Mouse (Mus musculus) intestine, postnatal 0 days (tissue): ENCODE results near the gene Fggy. TPM values are rescaled to one million over a fixed set of nuclear protein-coding genes. Genes with fewer than 3 reads are reported as not detected.

Source experiments
- ATAC-seq: fragments of 200-750 bp; cut with Nextera tagmentation; 2 replicates; pipeline ENCODE4 v1.8.0; 2017; ENCODE audit warnings: mild to moderate bottlenecking, moderate TSS enrichment, moderate library complexity
- H3K27ac ChIP-seq: fragments of 300-500 bp; sonication (generic); 2 replicates; pipeline ENCODE4 v1.5.1; 2014; ENCODE audit warnings: mild to moderate bottlenecking, low read depth, low read length, moderate library complexity
- H3K27me3 ChIP-seq: fragments of 300-500 bp; sonication (generic); replicated peaks from 2 replicates; pipeline ENCODE4 v1.6.1; 2014; ENCODE audit warnings: low read length, mixed read lengths; ENCODE audit not compliant: control insufficient read depth, insufficient read depth
- H3K36me3 ChIP-seq: fragments of 300-500 bp; sonication (generic); 2 replicates; pipeline ENCODE4 v1.6.1; 2014; ENCODE audit warnings: mild to moderate bottlenecking, moderate library complexity; ENCODE audit not compliant: control insufficient read depth, insufficient read depth
- H3K4me1 ChIP-seq: fragments of 300-500 bp; sonication (generic); replicated peaks from 2 replicates; pipeline ENCODE4 v1.6.1; 2014; ENCODE audit warnings: antibody characterized with exemption, low read length, mixed read lengths; ENCODE audit not compliant: control insufficient read depth, insufficient read depth
- H3K4me2 ChIP-seq: fragments of 300-500 bp; sonication (generic); replicated peaks from 2 replicates; pipeline ENCODE4 v1.6.1; 2014; ENCODE audit warnings: low read depth, mild to moderate bottlenecking, moderate library complexity
- H3K4me3 ChIP-seq: fragments of 300-500 bp; sonication (generic); 2 replicates; pipeline ENCODE4 v1.5.1; 2014; ENCODE audit warnings: low read depth, low read length
- H3K9ac ChIP-seq: fragments of 300-500 bp; sonication (generic); 2 replicates; pipeline ENCODE4 v1.6.1; 2014; ENCODE audit warnings: mild to moderate bottlenecking, low read depth, low read length
- H3K9me3 ChIP-seq: fragments of 300-500 bp; sonication (generic); 2 replicates; pipeline ENCODE4 v1.6.1; 2016; ENCODE audit warnings: mixed run types; ENCODE audit not compliant: control insufficient read depth
- CTCF ChIP-seq: sonication (generic); IDR thresholded peaks from 2 replicates; pipeline ENCODE4 v1.5.1; 2016; ENCODE audit warnings: low read depth, mild to moderate bottlenecking, control low read depth, antibody characterized with exemption, moderate library complexity
- WGBS: fragments of 180-500 bp; shearing (Covaris S2); extraction: QIAGEN DNeasy Blood & Tissue Kit; methylation state at CpG from one replicate; pipeline ENCODE4 v1.1.7; 2014; 5-methylcytosine and 5-hydroxymethylcytosine counted together
- polyA plus RNA-seq: library from polyadenylated mRNA; unstranded; fragments of >200 nt; fragmentation: Nextera tagmentation; extraction: Ambion mirVana; gene quantifications from 2 replicates; pipeline ENCODE4 v1.2.1, GENCODE M21; 2015

The Fggy gene
- polyA plus RNA-seq, 1 experiment from 2014 or later: 9.9 TPM

DNA sequence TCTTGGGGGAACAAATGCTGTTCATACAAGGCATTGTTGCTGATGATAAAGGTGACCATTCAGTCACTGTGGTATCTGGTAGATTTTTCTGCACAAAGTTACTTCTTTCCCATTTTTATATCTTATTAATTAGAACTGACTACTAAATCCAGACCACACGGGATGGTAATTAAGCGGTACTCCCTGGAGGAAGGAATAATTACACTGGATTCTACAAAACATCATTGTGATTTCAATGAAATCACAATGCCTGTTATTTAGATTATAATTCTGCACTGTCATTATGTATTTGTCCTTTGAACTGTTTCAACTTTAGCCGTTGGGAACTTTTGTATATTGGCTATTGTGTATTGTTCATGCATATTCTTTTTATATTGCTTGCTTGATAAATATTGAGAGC, 381.4 kb downstream of the Fggy start:
- Histone ChIP-seq H3K36me3 (no peaks in the 10 kb centered on the region), H3K4me3 (no peak overlapping the region), H3K27me3 (no peaks in the 10 kb centered on the region), H3K9ac (no peak overlapping the region), H3K4me1 (no peaks in the 10 kb centered on the region), H3K27ac (no peak overlapping the region), H3K9me3 (no peaks in the 10 kb centered on the region), H3K4me2 (no peak overlapping the region)
- TF ChIP-seq CTCF: no peak
- WGBS: 47% methylated on average over 3 of the region's 3 CpGs
- peak; percentile 60 for ATAC-seq

GRCm38 (mm10) chr4:95947896-95948295, 390.6 kb downstream of the Fggy start:
- Histone ChIP-seq H3K27ac (no peak overlapping the region), H3K9me3 (no peaks in the 10 kb centered on the region), H3K9ac (no peak overlapping the region), H3K27me3 (no peaks in the 10 kb centered on the region), H3K36me3 (no peaks in the 10 kb centered on the region), H3K4me2 (no peak overlapping the region), H3K4me3 (no peak overlapping the region), H3K4me1 (no peaks in the 10 kb centered on the region)
- ATAC-seq: no peak
- no peak for TF ChIP-seq CTCF
- 57% methylated on average over 1 of the region's 1 CpGs for WGBS

GRCm38 (mm10) chr4:95953328-95953727, 396.0 kb downstream of the Fggy start:
- H3K4me2 ChIP-seq: no peak overlapping the region
- no peak overlapping the region for H3K27ac ChIP-seq
- no peak for TF ChIP-seq CTCF
- no peak for ATAC-seq
- H3K36me3 ChIP-seq: no peaks in the 10 kb centered on the region
- H3K4me3 ChIP-seq: no peak overlapping the region
- no peak overlapping the region for H3K9ac ChIP-seq
- H3K27me3 ChIP-seq: no peaks in the 10 kb centered on the region
- no peaks in the 10 kb centered on the region for H3K9me3 ChIP-seq
- no peaks in the 10 kb centered on the region for H3K4me1 ChIP-seq

DNA sequence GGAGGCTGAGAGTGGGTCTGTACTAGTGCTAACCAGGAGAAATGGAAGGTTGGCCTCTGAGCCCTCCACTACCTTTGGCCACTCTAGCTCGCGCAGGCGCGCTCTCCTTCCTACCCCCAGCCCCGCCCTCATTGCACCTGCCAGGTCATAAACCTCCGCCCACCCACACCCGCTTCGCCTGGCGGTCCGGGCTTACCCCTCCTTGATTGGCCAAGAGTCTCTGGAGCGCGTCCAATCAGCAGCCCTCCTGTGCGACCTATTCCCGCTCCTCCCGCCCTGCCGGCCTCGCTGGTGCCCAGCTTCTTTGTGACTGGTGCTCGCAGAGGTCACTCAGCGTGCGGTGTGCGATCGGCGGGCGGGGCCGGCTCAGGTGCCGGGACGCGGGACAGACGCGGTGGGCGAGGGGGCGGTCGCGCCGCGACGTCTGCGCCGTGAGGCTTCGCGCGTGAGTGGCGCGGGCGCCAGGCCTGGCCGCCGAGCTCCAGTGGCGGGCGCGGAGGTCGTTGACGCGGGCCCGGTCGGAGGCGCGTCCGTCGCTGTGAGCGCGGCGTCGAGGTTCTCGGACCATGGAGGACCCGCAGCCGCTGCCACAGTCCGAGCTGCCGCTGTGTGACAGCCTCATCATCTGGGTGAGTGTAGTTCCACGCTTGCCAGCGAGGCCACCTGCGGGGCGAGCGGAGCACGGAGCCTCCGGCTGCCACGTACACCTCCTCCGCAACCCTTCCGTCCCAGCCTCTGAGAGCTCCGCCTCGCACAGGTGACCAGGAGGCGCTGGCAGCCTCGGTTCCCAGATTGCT, 409.8 kb downstream of the Fggy start, which contains the start of gene Hook1:
Gene Hook1, plus strand, starts transcription at position 313 of the 797 bp plus-strand sequence.
- peak within 1 kb of the TSS; percentile 84 for H3K9ac ChIP-seq
- H3K4me2 ChIP-seq: peak within 1 kb of the TSS; percentile 73
- H3K9me3 ChIP-seq: no peaks in the 10 kb centered on the region
- H3K27me3 ChIP-seq: no peaks in the 10 kb centered on the region
- TF ChIP-seq CTCF: peak; percentile 33; the same call in 1 of the 2 replicates
- ATAC-seq: peak; percentile 100
- H3K27ac ChIP-seq: peak within 1 kb of the TSS; percentile 94
- H3K4me3 ChIP-seq: peak within 1 kb of the TSS; percentile 67
- under 1% methylated on average over 70 of the region's 82 CpGs for WGBS
- H3K4me1 ChIP-seq: no peaks in the 10 kb centered on the region
- no peaks in the 10 kb centered on the region for H3K36me3 ChIP-seq
